Mouse (Mus musculus) heart, adult 11 months (tissue): ENCODE data around the gene Imp4.

Experiments used
- DNase-seq: peaks from one replicate; pipeline ENCODE4 v3.0.0; 2022

Imp4 gene

GRCm38 (mm10) chr1:34439215-34439960, at the start of gene Imp4, which contains the start of gene Ccdc115:
Imp4 (plus strand) TSS chr1:34439851.
Ccdc115 (minus strand) TSS chr1:34439672.
- peak; percentile 100 for DNase-seq

- peak; percentile 84 for DNase-seq
Measured at GRCm38 (mm10) chr1:34396321-34396720, 43.3 kb upstream of the Imp4 start.

GRCm38 (mm10) chr1:34399182-34399953, 40.3 kb upstream of the Imp4 start:
- peak; percentile 90 for DNase-seq

- peak; percentile 79 for DNase-seq
Measured at GRCm38 (mm10) chr1:34428466-34428865, 11.2 kb upstream of the Imp4 start.

GRCm38 (mm10) chr1:34429281-34429680, 10.4 kb upstream of the Imp4 start:
- peak; percentile 83 for DNase-seq

- peak; percentile 66 for DNase-seq
Measured at GRCm38 (mm10) chr1:34430981-34431380, 8.7 kb upstream of the Imp4 start.

GRCm38 (mm10) chr1:34431431-34431830, 8.2 kb upstream of the Imp4 start:
- DNase-seq, result peak; percentile 83

- DNase-seq, result peak; percentile 91
Measured at GRCm38 (mm10) chr1:34432411-34432775, 7.3 kb upstream of the Imp4 start.

- peak; percentile 95 for DNase-seq
Measured at GRCm38 (mm10) chr1:34432776-34433481, 6.7 kb upstream of the Imp4 start.

- DNase-seq, result peak; percentile 88
Measured at GRCm38 (mm10) chr1:34433891-34434521, 5.6 kb upstream of the Imp4 start.

GRCm38 (mm10) chr1:34434660-34435160, 4.9 kb upstream of the Imp4 start:
- peak; percentile 99 for DNase-seq

GRCm38 (mm10) chr1:34435371-34436120, 4.1 kb upstream of the Imp4 start:
- DNase-seq, result peak; percentile 68

GRCm38 (mm10) chr1:34436374-34436773, 3.3 kb upstream of the Imp4 start:
- DNase-seq, result peak; percentile 77

GRCm38 (mm10) chr1:34437366-34437765, 2.3 kb upstream of the Imp4 start:
- DNase-seq, result peak; percentile 91

- DNase-seq, result peak; percentile 86
Measured at GRCm38 (mm10) chr1:34438381-34439051, 1.1 kb upstream of the Imp4 start.

- DNase-seq, result no peak
Measured at GRCm38 (mm10) chr1:34439961-34440630, 445 bp downstream of the Imp4 start.

- no peak for DNase-seq
Measured at GRCm38 (mm10) chr1:34443124-34443523, 3.5 kb downstream of the Imp4 start.

- DNase-seq, result no peak
Measured at GRCm38 (mm10) chr1:34458431-34458830, 18.8 kb downstream of the Imp4 start.

- peak; percentile 99 for DNase-seq
Measured at GRCm38 (mm10) chr1:34459284-34460060, 19.8 kb downstream of the Imp4 start, which contains the start of gene Ptpn18. Ptpn18 (plus strand) TSS chr1:34459762.

- DNase-seq, result peak; percentile 92
Measured at GRCm38 (mm10) chr1:34460061-34460441, 20.4 kb downstream of the Imp4 start.
